Mouse (Mus musculus): Measurements from ENCODE around the gene Glce. TPM values are rescaled to one million over a fixed set of nuclear protein-coding genes. Genes with fewer than 3 reads are reported as not detected.

Gene Glce
- polyA plus RNA-seq, 1 experiment: 32.0 TPM

DNA sequence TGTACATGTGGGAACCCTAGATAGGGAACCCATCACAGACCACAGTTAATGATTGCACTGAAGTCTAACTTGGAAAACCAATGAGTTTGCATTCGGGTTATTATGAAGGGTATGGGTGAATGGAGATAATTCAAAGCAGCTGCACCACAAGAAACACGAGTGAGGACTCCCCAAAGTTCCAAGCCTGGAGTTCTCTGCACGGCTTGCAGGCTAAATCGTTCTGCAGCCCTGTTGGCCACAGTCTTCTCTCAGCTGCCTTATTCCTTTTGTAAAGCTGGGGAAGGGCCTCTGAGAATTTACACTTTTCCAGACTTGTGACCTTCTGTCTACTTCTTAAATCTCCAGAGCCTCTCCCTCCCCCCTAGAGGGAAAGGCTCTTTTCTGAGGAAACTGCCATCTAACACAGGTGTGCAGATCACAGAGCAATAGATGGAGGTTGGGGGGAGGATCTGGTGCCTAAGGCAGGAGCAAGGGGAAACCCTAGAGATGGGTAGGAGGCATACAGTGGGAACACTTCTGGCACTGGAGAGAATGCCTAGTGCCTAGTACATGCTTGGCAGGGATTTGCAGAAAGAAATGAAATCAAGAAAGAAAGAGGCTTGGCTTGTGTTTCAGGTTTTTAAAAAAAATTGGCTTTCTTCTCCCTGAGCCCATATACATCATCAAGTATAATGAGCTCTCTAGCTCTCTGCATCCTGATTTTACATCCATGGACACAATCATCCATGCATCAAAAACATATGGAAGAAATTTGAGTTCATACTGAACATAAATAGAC is 9.7 kb upstream of the Glce start:
- TF ChIP-seq MYOD1 (IDR thresholded peaks at IDR 0.05; ENCODE audit: control insufficient read depth in 1 of 3, insufficient read length in 2 of 3, low read depth in 2 of 3) (no peak), REST (IDR thresholded peaks at IDR 0.05; ENCODE audit: insufficient read depth, insufficient read length) (no peak), SRF (IDR thresholded peaks at IDR 0.05; ENCODE audit: control insufficient read depth, insufficient read length, low read depth) (no peak)
- Histone ChIP-seq H3ac (ENCODE audit: control insufficient read depth, insufficient read length) (no peak overlapping the region), H3K79me2 (ENCODE audit: control insufficient read depth, insufficient read depth) (no peaks in the 10 kb centered on the region), H3K27me3 (ENCODE audit: control insufficient read depth, insufficient read depth, insufficient read length) (no peaks in the 10 kb centered on the region), H3K36me3 (ENCODE audit: control insufficient read depth, insufficient read depth) (no peaks in the 10 kb centered on the region), H3K4me2 (ENCODE audit: low read depth) (no peak overlapping the region), H3K4me3 (no peak overlapping the region)

DNA sequence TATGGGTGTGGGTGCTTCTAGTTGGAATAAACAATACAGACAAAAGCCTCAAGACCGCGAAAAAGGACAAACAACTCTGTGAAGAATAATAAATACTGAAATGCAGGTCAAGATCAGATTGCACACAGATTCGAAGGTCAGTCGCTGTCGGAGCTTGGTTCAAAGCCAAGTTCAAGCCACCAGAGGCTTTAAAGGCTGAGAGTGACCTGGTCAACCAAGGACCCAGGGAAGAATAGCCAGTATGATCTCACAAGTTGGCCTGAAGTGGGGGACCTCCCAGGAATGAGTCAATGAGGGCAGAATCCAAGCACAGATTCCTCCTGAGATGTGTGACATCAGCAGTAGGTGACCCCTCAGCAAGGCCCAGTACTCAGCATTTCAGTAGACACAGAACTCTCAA is 8.3 kb upstream of the Glce start:
- Histone ChIP-seq H3K27me3 (ENCODE audit: control insufficient read depth, insufficient read depth, insufficient read length) (no peaks in the 10 kb centered on the region), H3K4me3 (no peak overlapping the region), H3ac (ENCODE audit: control insufficient read depth, insufficient read length) (no peak overlapping the region), H3K4me2 (ENCODE audit: low read depth) (no peak overlapping the region), H3K79me2 (ENCODE audit: control insufficient read depth, insufficient read depth) (no peaks in the 10 kb centered on the region), H3K36me3 (ENCODE audit: control insufficient read depth, insufficient read depth) (no peaks in the 10 kb centered on the region)
- TF ChIP-seq USF1 (IDR thresholded peaks at IDR 0.05; ENCODE audit: low read depth): no peak
- TF ChIP-seq CEBPB (IDR thresholded peaks at IDR 0.05; ENCODE audit: insufficient read depth, poor library complexity, severe bottlenecking): no peak
- no peak for TF ChIP-seq E2F4 (IDR thresholded peaks at IDR 0.05; ENCODE audit: insufficient read depth)
- TF ChIP-seq MAX (IDR thresholded peaks at IDR 0.05; ENCODE audit: low read depth): no peak
- TF ChIP-seq TCF3 (IDR thresholded peaks at IDR 0.05; ENCODE audit: insufficient read length, low read depth): no peak
- no peak for TF ChIP-seq SRF (IDR thresholded peaks at IDR 0.05; ENCODE audit: control insufficient read depth, insufficient read length, low read depth)

DNA sequence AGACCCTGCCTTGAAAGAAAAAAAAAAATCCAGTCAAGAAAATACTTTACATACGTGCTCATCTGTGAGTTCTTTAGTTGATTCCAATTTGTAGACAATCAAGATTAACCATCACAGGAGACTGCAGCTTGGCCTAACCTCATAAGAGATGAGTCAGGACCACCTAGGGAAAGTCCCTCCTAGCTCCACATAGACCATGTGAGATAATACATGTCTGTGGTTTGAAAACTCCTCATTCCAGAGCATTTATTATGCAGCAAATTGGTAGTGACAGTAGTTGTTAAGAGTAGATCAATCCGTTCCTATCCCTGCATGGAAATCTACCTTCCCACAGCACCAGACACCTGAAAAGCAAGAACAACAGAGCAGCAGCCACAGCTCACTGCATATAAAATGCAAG is 5.6 kb upstream of the Glce start:
- Histone ChIP-seq H3K4me2 (ENCODE audit: low read depth) (no peak overlapping the region), H3K27me3 (ENCODE audit: control insufficient read depth, insufficient read depth, insufficient read length) (no peaks in the 10 kb centered on the region), H3K36me3 (ENCODE audit: control insufficient read depth, insufficient read depth) (no peaks in the 10 kb centered on the region), H3K4me3 (no peak overlapping the region), H3ac (ENCODE audit: control insufficient read depth, insufficient read length) (no peak overlapping the region), H3K79me2 (ENCODE audit: control insufficient read depth, insufficient read depth) (no peaks in the 10 kb centered on the region)
- TF ChIP-seq MYOG (IDR thresholded peaks at IDR 0.05; ENCODE audit: control insufficient read depth in 1 of 3, insufficient read depth in 1 of 3, insufficient read length in 2 of 3, low read depth in 2 of 3) (no peak), POLR2A (IDR thresholded peaks at IDR 0.05; ENCODE audit: insufficient read length, low read depth) (no peak), CEBPB (IDR thresholded peaks at IDR 0.05; ENCODE audit: insufficient read depth, poor library complexity, severe bottlenecking) (no peak), USF1 (IDR thresholded peaks at IDR 0.05; ENCODE audit: low read depth) (no peak), E2F4 (IDR thresholded peaks at IDR 0.05; ENCODE audit: insufficient read depth) (no peak), REST (IDR thresholded peaks at IDR 0.05; ENCODE audit: insufficient read depth, insufficient read length) (no peak), MAX (IDR thresholded peaks at IDR 0.05; ENCODE audit: low read depth) (no peak), TCF12 (IDR thresholded peaks at IDR 0.05; ENCODE audit: insufficient read depth, poor library complexity, severe bottlenecking) (no peak), SRF (IDR thresholded peaks at IDR 0.05; ENCODE audit: control insufficient read depth, insufficient read length, low read depth) (no peak), MYOD1 (IDR thresholded peaks at IDR 0.05; ENCODE audit: control insufficient read depth in 1 of 3, insufficient read length in 2 of 3, low read depth in 2 of 3) (no peak), POLR2AphosphoS2 (IDR thresholded peaks at IDR 0.05; ENCODE audit: insufficient read length, low read depth) (no peak), TCF3 (IDR thresholded peaks at IDR 0.05; ENCODE audit: insufficient read length, low read depth) (no peak)

DNA sequence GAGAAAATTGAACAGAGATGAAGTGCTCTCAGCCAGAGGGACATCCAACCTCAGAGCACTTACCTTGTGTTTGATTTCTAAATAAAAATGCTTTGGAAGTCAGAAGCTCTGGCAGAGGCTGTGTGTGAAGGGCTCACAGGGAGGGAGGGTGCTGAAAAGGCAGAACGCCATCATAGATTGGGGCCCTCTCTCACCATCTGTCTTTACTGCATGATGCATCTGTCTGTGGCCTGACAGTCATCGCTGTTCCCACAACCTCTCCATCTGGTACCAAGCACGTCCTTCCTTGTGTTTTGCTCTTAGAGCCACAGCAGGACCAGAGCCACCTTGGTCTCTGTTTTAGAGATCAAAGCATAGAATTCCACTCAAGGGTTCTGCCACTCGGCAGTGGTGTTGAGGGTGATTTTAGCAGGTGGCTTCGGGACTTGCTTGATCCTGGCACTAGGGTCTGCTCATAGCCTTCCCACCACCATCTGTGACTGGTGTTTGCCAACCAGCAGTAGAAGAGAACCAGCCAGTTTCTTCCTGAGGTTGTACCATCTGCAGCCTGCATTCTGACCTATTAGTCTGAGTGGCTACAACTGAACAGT is 3.6 kb upstream of the Glce start:
- no peak for TF ChIP-seq MYOG (IDR thresholded peaks at IDR 0.05; ENCODE audit: control insufficient read depth in 1 of 3, insufficient read depth in 1 of 3, insufficient read length in 2 of 3, low read depth in 2 of 3)
- no peak for TF ChIP-seq E2F4 (IDR thresholded peaks at IDR 0.05; ENCODE audit: insufficient read depth)
- no peak for TF ChIP-seq SRF (IDR thresholded peaks at IDR 0.05; ENCODE audit: control insufficient read depth, insufficient read length, low read depth)
- TF ChIP-seq USF1 (IDR thresholded peaks at IDR 0.05; ENCODE audit: low read depth): no peak
- TF ChIP-seq POLR2AphosphoS2 (IDR thresholded peaks at IDR 0.05; ENCODE audit: insufficient read length, low read depth): no peak
- no peak for TF ChIP-seq TCF12 (IDR thresholded peaks at IDR 0.05; ENCODE audit: insufficient read depth, poor library complexity, severe bottlenecking)
- no peak for TF ChIP-seq MAX (IDR thresholded peaks at IDR 0.05; ENCODE audit: low read depth)
- no peak for TF ChIP-seq CEBPB (IDR thresholded peaks at IDR 0.05; ENCODE audit: insufficient read depth, poor library complexity, severe bottlenecking)
- no peak for TF ChIP-seq POLR2A (IDR thresholded peaks at IDR 0.05; ENCODE audit: insufficient read length, low read depth)
- no peak for TF ChIP-seq REST (IDR thresholded peaks at IDR 0.05; ENCODE audit: insufficient read depth, insufficient read length)
- TF ChIP-seq TCF3 (IDR thresholded peaks at IDR 0.05; ENCODE audit: insufficient read length, low read depth): no peak
- TF ChIP-seq MYOD1 (IDR thresholded peaks at IDR 0.05; ENCODE audit: control insufficient read depth in 1 of 3, insufficient read length in 2 of 3, low read depth in 2 of 3): no peak
- Histone ChIP-seq H3K4me2 (ENCODE audit: low read depth) (no peak overlapping the region), H3ac (ENCODE audit: control insufficient read depth, insufficient read length) (no peak overlapping the region), H3K79me2 (ENCODE audit: control insufficient read depth, insufficient read depth) (peaks cover 11% of the 10 kb centered on the region), H3K36me3 (ENCODE audit: control insufficient read depth, insufficient read depth) (no peaks in the 10 kb centered on the region), H3K4me3 (no peak overlapping the region), H3K27me3 (ENCODE audit: control insufficient read depth, insufficient read depth, insufficient read length) (no peaks in the 10 kb centered on the region)

DNA sequence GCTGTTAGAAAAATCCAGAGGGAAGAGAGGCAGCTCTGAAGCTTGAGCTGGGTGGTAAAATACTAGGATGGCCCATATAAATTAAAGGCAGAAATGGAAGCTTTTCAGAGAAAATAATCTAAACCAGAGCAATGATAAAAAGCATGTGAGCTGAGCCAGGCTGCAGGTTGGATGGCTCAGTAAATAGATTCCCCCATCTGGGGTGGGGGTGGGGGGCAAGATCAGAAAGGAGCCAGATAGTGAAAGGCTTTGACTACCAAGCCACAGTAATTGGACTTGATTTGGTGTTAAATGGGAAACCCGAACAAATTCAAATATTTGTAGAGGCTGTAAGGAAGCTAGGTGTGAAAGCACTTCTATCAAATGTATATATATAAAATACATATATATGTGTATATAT is 1.8 kb upstream of the Glce start:
- H3K27me3 ChIP-seq (ENCODE audit: control insufficient read depth, insufficient read depth, insufficient read length): no peaks in the 10 kb centered on the region
- H3K36me3 ChIP-seq (ENCODE audit: control insufficient read depth, insufficient read depth): no peaks in the 10 kb centered on the region
- no peak overlapping the region for H3K4me3 ChIP-seq
- no peak overlapping the region for H3K4me2 ChIP-seq (ENCODE audit: low read depth)
- TF ChIP-seq MYOG (IDR thresholded peaks at IDR 0.05; ENCODE audit: control insufficient read depth in 1 of 3, insufficient read depth in 1 of 3, insufficient read length in 2 of 3, low read depth in 2 of 3) (no peak), CEBPB (IDR thresholded peaks at IDR 0.05; ENCODE audit: insufficient read depth, poor library complexity, severe bottlenecking) (no peak), MYOD1 (IDR thresholded peaks at IDR 0.05; ENCODE audit: control insufficient read depth in 1 of 3, insufficient read length in 2 of 3, low read depth in 2 of 3) (no peak), TCF3 (IDR thresholded peaks at IDR 0.05; ENCODE audit: insufficient read length, low read depth) (no peak), MAX (IDR thresholded peaks at IDR 0.05; ENCODE audit: low read depth) (no peak), REST (IDR thresholded peaks at IDR 0.05; ENCODE audit: insufficient read depth, insufficient read length) (no peak), USF1 (IDR thresholded peaks at IDR 0.05; ENCODE audit: low read depth) (no peak), POLR2AphosphoS2 (IDR thresholded peaks at IDR 0.05; ENCODE audit: insufficient read length, low read depth) (no peak), SRF (IDR thresholded peaks at IDR 0.05; ENCODE audit: control insufficient read depth, insufficient read length, low read depth) (no peak), E2F4 (IDR thresholded peaks at IDR 0.05; ENCODE audit: insufficient read depth) (no peak), POLR2A (IDR thresholded peaks at IDR 0.05; ENCODE audit: insufficient read length, low read depth) (no peak), TCF12 (IDR thresholded peaks at IDR 0.05; ENCODE audit: insufficient read depth, poor library complexity, severe bottlenecking) (no peak)
- peaks cover 29% of the 10 kb centered on the region for H3K79me2 ChIP-seq (ENCODE audit: control insufficient read depth, insufficient read depth)
- no peak overlapping the region for H3ac ChIP-seq (ENCODE audit: control insufficient read depth, insufficient read length)

Data from myocyte (in vitro differentiated cells).